Mouse (Mus musculus) forebrain, embryonic 16.5 days (tissue): ENCODE measurements around the gene Nfic. TPM values are rescaled to one million over a fixed set of nuclear protein-coding genes. Genes with fewer than 3 reads are reported as not detected.

Experiments
- ATAC-seq: fragments of 200-750 bp; cut with Nextera tagmentation; 2 replicates; pipeline ENCODE4 v1.8.0; 2017; ENCODE audit warnings: mild to moderate bottlenecking, moderate library complexity
- H3K27ac ChIP-seq: fragments of 300-500 bp; sonication (generic); 2 replicates; pipeline ENCODE4 v1.5.1; 2014; ENCODE audit warnings: low read length, control low read depth
- H3K27me3 ChIP-seq: fragments of 300-500 bp; sonication (generic); replicated peaks from 2 replicates; pipeline ENCODE4 v1.6.1; 2014; ENCODE audit warnings: low read length; ENCODE audit not compliant: control insufficient read depth, insufficient read depth
- H3K36me3 ChIP-seq: fragments of 300-500 bp; sonication (generic); 2 replicates; pipeline ENCODE4 v1.6.1; 2014; ENCODE audit not compliant: control insufficient read depth, insufficient read depth
- H3K4me1 ChIP-seq: fragments of 300-500 bp; sonication (generic); replicated peaks from 2 replicates; pipeline ENCODE4 v1.6.1; 2014; ENCODE audit warnings: low read length; ENCODE audit not compliant: control insufficient read depth, insufficient read depth
- H3K4me2 ChIP-seq: fragments of 300-500 bp; sonication (generic); 2 replicates; pipeline ENCODE4 v1.6.1; 2014; ENCODE audit warnings: mild to moderate bottlenecking, low read length, control low read depth
- H3K4me3 ChIP-seq: fragments of 300-500 bp; sonication (generic); replicated peaks from 2 replicates; pipeline ENCODE4 v1.5.1; 2014; ENCODE audit warnings: mild to moderate bottlenecking, low read length, control low read depth
- H3K9ac ChIP-seq: fragments of 300-500 bp; sonication (generic); replicated peaks from 2 replicates; pipeline ENCODE4 v1.6.1; 2014; ENCODE audit warnings: low read depth, low read length, control low read depth
- H3K9me3 ChIP-seq: fragments of 300-500 bp; sonication (generic); 2 replicates; pipeline ENCODE4 v1.6.1; 2016; ENCODE audit warnings: low read length; ENCODE audit not compliant: control insufficient read depth
- WGBS: fragments of 180-500 bp; shearing (Covaris S2); extraction: QIAGEN DNeasy Blood & Tissue Kit; methylation state at CpG from one replicate; pipeline ENCODE4 v1.1.7; 2014; 5-methylcytosine and 5-hydroxymethylcytosine counted together
- polyA plus RNA-seq: library from polyadenylated mRNA; unstranded; fragments of >200 nt; fragmentation: Nextera tagmentation; extraction: Ambion mirVana; gene quantifications from 2 replicates; pipeline ENCODE4 v1.2.1, GENCODE M21; 2015

Gene Nfic
- polyA plus RNA-seq, 1 experiment from 2014 or later: 25.4 TPM

DNA sequence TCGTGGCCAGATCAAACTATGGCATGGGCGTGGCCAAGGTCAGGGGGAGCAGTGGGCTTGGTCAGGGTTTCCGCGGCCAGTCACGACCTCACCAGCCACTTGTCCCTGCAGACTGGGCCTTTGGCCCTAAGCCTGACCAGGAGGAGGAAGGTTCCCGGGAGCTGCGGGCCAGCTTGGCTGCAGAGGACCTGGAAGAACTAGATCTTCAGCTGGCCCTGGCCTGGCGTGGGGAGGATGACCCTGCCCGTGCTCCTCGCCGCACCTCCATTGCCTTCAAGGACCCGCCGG, 64.8 kb downstream of the Nfic start:
- Histone ChIP-seq H3K27ac (no peak overlapping the region), H3K9ac (no peak overlapping the region), H3K4me2 (no peak overlapping the region), H3K36me3 (peaks cover 17% of the 10 kb centered on the region), H3K27me3 (no peaks in the 10 kb centered on the region), H3K4me3 (no peak overlapping the region), H3K9me3 (no peaks in the 10 kb centered on the region), H3K4me1 (peaks cover 11% of the 10 kb centered on the region)
- 91% methylated on average over 13 of the region's 13 CpGs for WGBS
- ATAC-seq: no peak

DNA sequence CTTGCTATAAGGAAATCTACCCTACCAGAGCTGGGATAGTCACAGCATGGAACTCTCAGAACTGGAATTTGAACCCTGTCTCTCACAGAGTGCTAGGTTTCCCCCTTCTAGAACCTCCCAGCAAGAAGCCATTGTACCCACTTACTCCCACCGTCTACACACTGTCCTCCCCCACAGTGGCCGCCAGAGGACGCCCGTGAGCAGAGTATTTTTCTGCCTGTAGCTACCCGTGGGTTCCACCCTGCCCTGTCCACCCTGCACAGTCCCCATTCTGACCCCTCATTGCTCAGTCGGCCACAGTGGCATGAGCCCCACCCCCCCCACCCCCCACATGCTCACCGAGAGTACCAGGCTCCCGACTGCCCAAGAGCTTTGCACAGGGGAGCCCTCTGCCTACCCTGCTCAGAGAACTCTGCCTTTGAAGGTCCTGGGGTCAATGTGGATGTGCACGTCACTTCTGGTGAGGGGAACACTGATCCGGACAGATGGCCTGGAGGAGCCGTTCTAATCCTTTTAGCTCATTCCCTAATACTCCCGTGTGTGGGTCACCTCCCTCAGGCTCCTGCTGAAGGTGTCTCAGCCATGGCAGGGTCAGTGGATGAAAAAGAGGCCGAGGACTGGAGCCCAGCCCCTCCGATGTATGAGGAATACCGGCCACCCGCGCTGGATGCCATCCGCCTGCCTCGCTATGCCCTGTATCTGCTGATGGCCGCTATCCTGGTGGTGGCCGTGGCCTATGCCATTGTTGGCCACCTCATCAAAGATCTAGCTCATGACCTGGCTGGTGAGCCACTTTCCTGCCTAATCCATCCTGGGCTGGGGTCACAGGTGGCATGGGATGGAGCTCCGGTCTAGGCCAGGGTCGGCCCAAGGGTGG, 65.4 kb downstream of the Nfic start:
- Histone ChIP-seq H3K36me3 (peaks cover 17% of the 10 kb centered on the region), H3K27me3 (no peaks in the 10 kb centered on the region), H3K4me2 (no peak overlapping the region), H3K9ac (no peak overlapping the region), H3K4me3 (no peak overlapping the region), H3K4me1 (peaks cover 17% of the 10 kb centered on the region), H3K27ac (no peak overlapping the region), H3K9me3 (no peaks in the 10 kb centered on the region)
- WGBS: 63% methylated on average over 23 of the region's 23 CpGs
- peak; percentile 65 for ATAC-seq

DNA sequence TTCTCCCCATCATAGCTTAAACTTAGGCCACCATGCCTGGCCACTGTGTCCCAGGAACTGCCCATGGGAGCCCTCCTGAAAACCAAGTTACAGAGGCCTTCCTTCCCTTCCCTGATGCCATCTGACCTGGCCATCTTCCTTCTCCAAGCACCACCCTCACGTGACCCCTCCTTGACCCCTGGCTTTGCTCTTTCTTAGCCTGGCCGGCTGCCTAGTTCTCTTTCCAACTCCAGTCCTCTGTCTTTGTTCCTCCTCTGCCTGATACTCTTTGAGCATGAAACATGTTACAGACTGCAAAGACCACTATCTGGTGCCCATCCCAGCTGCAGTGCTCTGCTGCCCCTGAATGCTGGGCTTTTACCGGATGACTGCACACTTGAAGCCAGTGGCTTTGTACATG, 66.1 kb downstream of the Nfic start:
- no peak overlapping the region for H3K27ac ChIP-seq
- no peaks in the 10 kb centered on the region for H3K27me3 ChIP-seq
- no peaks in the 10 kb centered on the region for H3K9me3 ChIP-seq
- no peak overlapping the region for H3K4me2 ChIP-seq
- H3K36me3 ChIP-seq: peaks cover 17% of the 10 kb centered on the region
- peaks cover 20% of the 10 kb centered on the region for H3K4me1 ChIP-seq
- WGBS: 52% methylated on average over 3 of the region's 3 CpGs
- H3K4me3 ChIP-seq: no peak overlapping the region
- no peak overlapping the region for H3K9ac ChIP-seq
- no peak for ATAC-seq

DNA sequence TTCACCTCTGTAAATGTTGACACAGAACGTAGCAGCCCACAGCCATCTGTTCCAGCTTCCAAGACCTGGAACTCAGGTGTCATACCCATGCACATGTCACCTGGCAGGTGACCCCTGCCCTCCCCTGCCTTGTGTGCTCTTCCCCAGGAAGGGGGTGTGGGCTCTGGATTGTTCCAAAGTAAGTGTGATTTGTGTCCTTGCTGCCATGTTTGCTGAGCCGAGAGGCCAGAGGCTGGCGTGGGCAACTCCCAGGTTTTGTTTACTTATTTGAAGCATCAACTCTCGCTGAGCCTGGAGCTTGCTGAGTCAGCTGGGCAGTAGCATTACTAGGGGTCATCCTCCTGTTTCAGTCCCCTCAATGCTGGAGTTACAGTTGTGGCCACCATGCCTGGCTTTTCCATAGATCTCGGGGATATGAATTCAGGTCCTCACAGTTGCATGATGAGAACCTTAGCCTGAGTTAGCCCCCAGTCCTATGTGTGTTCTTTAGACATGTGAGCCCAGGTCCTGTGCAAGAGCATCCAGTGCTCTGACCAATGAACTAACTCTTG, 66.9 kb downstream of the Nfic start, which contains the start of gene Gm48552:
Gm48552 (plus strand) TSS at position 501 of the 551 bp plus-strand sequence.
- Histone ChIP-seq H3K4me2 (no peak within 1 kb of the TSS), H3K4me3 (no peak within 1 kb of the TSS), H3K9me3 (no peaks in the 10 kb centered on the region), H3K4me1 (peaks cover 17% of the 10 kb centered on the region), H3K9ac (no peak within 1 kb of the TSS), H3K36me3 (peaks cover 17% of the 10 kb centered on the region), H3K27ac (no peak within 1 kb of the TSS), H3K27me3 (no peaks in the 10 kb centered on the region)
- no peak for ATAC-seq
- WGBS: 88% methylated on average over 5 of the region's 5 CpGs

DNA sequence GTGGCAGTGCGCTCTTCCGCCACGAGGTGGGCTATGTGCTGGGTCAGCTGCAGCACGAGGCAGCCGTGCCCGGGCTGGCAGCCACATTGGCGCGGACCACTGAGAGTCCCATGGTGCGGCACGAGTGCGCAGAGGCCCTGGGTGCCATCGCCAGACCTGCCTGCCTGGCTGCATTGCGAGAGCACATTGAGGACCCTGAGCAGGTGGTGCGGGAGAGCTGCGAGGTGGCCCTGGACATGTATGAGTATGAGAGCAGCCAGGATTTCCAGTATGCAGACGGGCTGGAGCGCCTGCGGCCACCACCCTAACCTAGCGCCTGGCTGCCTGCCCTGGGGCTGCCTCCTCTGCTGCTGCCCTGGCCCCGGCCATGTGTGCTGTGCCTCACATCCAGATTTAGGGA, 67.7 kb downstream of the Nfic start:
- no peak overlapping the region for H3K27ac ChIP-seq
- peaks cover 17% of the 10 kb centered on the region for H3K36me3 ChIP-seq
- ATAC-seq: no peak
- H3K4me3 ChIP-seq: no peak overlapping the region
- H3K4me1 ChIP-seq: peaks cover 12% of the 10 kb centered on the region
- H3K4me2 ChIP-seq: no peak overlapping the region
- no peaks in the 10 kb centered on the region for H3K27me3 ChIP-seq
- 95% methylated on average over 20 of the region's 20 CpGs for WGBS
- H3K9me3 ChIP-seq: no peaks in the 10 kb centered on the region
- H3K9ac ChIP-seq: no peak overlapping the region

DNA sequence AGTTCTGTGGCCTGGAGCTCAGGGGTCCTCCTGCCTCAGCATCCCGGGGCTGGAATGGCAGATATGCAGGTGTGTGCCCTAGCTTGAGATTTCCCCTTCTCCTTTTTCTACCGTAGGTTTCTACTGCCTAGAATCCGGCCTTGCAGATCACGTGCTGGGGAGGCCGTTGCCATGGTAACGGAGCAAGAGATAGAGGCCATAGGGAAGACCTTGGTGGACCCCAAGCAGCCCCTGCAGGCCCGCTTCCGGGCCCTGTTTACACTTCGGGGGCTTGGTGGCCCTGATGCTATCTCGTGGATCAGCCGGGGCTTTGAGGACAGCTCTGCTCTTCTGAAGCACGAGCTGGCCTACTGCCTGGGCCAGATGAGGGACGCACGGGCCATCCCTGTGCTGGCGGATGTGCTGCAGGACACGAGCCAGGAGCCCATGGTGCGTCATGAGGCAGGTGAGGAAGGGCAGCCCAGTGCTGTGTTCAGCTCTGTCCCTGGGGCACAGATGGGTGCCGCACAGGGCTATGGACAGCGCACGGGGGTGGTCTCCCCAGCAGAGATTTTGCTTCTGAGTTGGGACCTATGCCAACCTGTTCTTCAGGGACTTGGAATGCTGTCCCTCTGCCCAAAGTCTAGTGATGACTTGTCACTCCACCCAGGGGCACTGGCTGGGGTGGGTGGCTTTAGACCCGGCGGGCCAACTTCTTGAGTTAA, 69.7 kb downstream of the Nfic start:
- no peaks in the 10 kb centered on the region for H3K27me3 ChIP-seq
- no peak overlapping the region for H3K27ac ChIP-seq
- no peak for ATAC-seq
- 89% methylated on average over 22 of the region's 22 CpGs for WGBS
- peaks cover 17% of the 10 kb centered on the region for H3K36me3 ChIP-seq
- H3K9me3 ChIP-seq: no peaks in the 10 kb centered on the region
- no peak overlapping the region for H3K4me3 ChIP-seq
- H3K9ac ChIP-seq: no peak overlapping the region
- peak overlapping the region; percentile 88 for H3K4me2 ChIP-seq
- peaks cover 12% of the 10 kb centered on the region for H3K4me1 ChIP-seq

DNA sequence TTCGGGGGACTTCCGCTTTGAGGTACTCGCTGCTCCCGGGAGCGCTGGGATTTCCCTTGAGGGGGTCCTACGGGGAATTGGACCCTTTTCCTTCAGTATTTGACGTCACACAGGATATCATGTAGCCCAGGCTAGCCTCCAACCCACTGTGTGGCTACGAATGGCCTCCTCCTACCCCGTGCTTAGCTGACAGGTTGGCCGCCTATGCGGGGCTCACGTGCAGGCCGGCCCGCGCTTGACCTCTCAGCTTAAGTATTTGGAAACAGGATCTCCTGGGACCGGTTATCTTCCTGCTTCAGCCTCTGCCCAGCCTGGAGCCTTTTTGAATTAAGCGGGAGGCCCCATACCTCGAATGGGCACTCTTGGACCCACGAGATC, 70.8 kb downstream of the Nfic start:
- peak overlapping the region; percentile 88 for H3K4me2 ChIP-seq
- H3K27ac ChIP-seq: peak overlapping the region; percentile 87
- WGBS: under 1% methylated on average over 19 of the region's 19 CpGs
- H3K27me3 ChIP-seq: no peaks in the 10 kb centered on the region
- H3K4me3 ChIP-seq: peak overlapping the region; percentile 92
- H3K9me3 ChIP-seq: no peaks in the 10 kb centered on the region
- peaks cover 12% of the 10 kb centered on the region for H3K4me1 ChIP-seq
- peak overlapping the region; percentile 74 for H3K9ac ChIP-seq
- peak; percentile 10 for ATAC-seq
- peaks cover 17% of the 10 kb centered on the region for H3K36me3 ChIP-seq

DNA sequence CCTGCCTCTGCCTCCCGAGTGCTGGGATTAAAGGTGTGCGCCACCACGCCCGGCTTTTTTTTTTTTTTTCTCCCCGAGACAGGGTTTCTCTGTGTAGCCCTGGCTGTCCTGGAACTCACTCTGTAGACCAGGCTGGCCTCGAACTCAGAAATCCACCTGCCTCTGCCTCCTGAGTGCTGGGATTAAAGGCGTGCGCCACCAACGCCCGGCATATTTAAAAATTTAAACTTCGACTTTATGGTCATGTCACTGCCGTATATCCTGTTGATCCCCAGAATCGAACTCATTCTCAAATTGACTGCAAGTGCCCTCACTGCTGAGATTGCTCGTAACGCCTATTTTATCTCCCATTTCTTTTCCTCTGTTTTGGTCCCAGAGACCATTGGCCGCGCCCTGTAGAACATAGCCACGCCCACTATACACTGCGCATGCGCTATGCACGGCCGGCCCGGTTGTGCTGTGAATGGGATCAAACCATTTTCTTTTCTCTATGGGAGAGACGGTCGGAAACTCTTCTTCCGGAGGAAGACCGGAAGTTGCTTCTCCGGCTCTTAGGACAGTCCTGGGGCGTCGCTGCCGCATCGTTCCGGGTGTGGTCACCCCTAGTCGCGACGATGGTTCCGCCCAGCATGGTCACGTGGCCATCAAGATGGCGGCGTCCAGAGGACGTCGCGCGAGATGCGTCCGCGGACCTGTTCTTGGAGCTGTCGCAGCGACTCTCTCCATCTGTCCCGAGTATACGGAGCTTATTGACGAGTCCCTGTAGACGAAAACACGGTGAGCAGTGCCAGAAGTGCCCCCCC, 71.4 kb downstream of the Nfic start, which contains the start of the genes Dohh and Gm48551:
Dohh (plus strand) TSS at position 627 of the 803 bp plus-strand sequence.
Gm48551 (plus strand) TSS at position 665 of the 803 bp plus-strand sequence.
- Histone ChIP-seq H3K4me2 (peak within 1 kb of the TSS; percentile 88), H3K27me3 (no peaks in the 10 kb centered on the region), H3K9ac (peak within 1 kb of the TSS; percentile 74), H3K36me3 (peaks cover 17% of the 10 kb centered on the region), H3K4me3 (peak within 1 kb of the TSS; percentile 92), H3K9me3 (no peaks in the 10 kb centered on the region), H3K27ac (peak within 1 kb of the TSS; percentile 87), H3K4me1 (peaks cover 13% of the 10 kb centered on the region)
- WGBS: 5% methylated on average over 50 of the region's 54 CpGs
- ATAC-seq: peak; percentile 96

DNA sequence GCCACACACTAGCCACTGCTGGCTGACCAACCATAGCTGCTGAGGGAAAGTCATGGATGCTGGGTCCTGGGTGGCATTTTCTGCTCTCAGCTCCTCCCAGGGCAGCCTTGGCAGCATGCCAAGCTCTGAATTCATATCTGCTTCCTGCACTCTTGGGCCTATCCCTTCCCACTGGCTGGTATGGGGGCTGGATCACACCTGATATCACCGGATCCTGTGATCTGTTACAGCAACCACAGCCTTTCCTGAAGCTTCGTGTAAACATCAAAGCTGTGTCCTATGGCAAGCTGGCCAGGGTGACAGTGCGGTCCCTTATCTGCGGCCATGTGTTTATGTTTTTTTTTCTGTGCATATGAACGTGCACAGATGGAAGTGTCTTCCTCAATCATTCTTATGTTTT, 73.4 kb downstream of the Nfic start:
- no peak overlapping the region for H3K4me2 ChIP-seq
- WGBS: 88% methylated on average over 5 of the region's 5 CpGs
- no peak for ATAC-seq
- H3K9ac ChIP-seq: no peak overlapping the region
- peaks cover 21% of the 10 kb centered on the region for H3K4me1 ChIP-seq
- no peaks in the 10 kb centered on the region for H3K27me3 ChIP-seq
- H3K36me3 ChIP-seq: peaks cover 6% of the 10 kb centered on the region
- H3K9me3 ChIP-seq: no peaks in the 10 kb centered on the region
- H3K27ac ChIP-seq: no peak overlapping the region
- H3K4me3 ChIP-seq: no peak overlapping the region
